Mouse (Mus musculus) layer of hippocampus, adult 2 months (tissue): ENCODE measurements around the gene Ushbp1. TPM values are rescaled to one million over a fixed set of nuclear protein-coding genes. Genes with fewer than 3 reads are reported as not detected.

Experiments used
- total RNA-seq, 2 experiments: library from RNA; stranded (reverse); gene quantifications; 2 replicates each; pipeline ENCODE4 v1.2.3; 2021

The Ushbp1 gene
- total RNA-seq, 2 experiments from 2014 or later = 3.3 to 4.3 TPM

Other genes starting within 250 kb of the Ushbp1 start
- gene Myo9b, start 123.1 kb downstream of the Ushbp1 start, total RNA-seq = 10 to 100 TPM; 33.7 to 33.8 TPM
- gene Haus8, start 122.9 kb downstream of the Ushbp1 start, total RNA-seq = 1 to 10 TPM; 7.0 to 9.4 TPM
- gene Use1, start 29.0 kb downstream of the Ushbp1 start, total RNA-seq = 100 to 1,000 TPM; 107 to 117 TPM
- gene Ocel1, start 24.5 kb downstream of the Ushbp1 start, total RNA-seq = 10 to 100 TPM; 15.4 to 15.9 TPM
- 10 to 100 TPM; 41.9 TPM for gene Nr2f6, start 13.8 kb downstream of the Ushbp1 start, total RNA-seq
- 100 to 1,000 TPM in 1 of 2 experiments, 10 to 100 TPM in 1; 98.3 to 102 TPM for gene Babam1, start 1.1 kb upstream of the Ushbp1 start, total RNA-seq
- gene Ankle1, start 10.2 kb upstream of the Ushbp1 start, total RNA-seq = under 1 TPM; 0.67 to 0.88 TPM
- gene Abhd8, start 67.9 kb upstream of the Ushbp1 start, total RNA-seq = 100 to 1,000 TPM; 260 to 270 TPM
- 10 to 100 TPM; 39.7 to 45.4 TPM for gene Mrpl34, start 69.2 kb upstream of the Ushbp1 start, total RNA-seq
- gene Dda1, start 73.4 kb upstream of the Ushbp1 start, total RNA-seq = 10 to 100 TPM; 83.2 to 89.7 TPM
- gene Ano8, start 90.2 kb upstream of the Ushbp1 start, total RNA-seq = 10 to 100 TPM; 52.9 to 55.3 TPM
- gene Gtpbp3, start 92.3 kb upstream of the Ushbp1 start, total RNA-seq = 10 to 100 TPM; 28.7 to 32.1 TPM
- gene Plvap, start 116.0 kb upstream of the Ushbp1 start, total RNA-seq = 1 to 10 TPM; 7.3 to 7.7 TPM
- not detected for gene Ccdc194, start 129.9 kb upstream of the Ushbp1 start, total RNA-seq
- gene Bst2, start 141.7 kb upstream of the Ushbp1 start, total RNA-seq = 1 to 10 TPM; 3.4 to 5.0 TPM
- 10 to 100 TPM; 33.8 to 34.9 TPM for gene Mvb12a, start 147.1 kb upstream of the Ushbp1 start, total RNA-seq
- gene Tmem221, start 163.1 kb upstream of the Ushbp1 start, total RNA-seq = under 1 TPM; 0.22 to 0.31 TPM
- not detected for gene Nxnl1, start 170.8 kb upstream of the Ushbp1 start, total RNA-seq
- 100 to 1,000 TPM; 125 to 126 TPM for gene Slc27a1, start 173.1 kb upstream of the Ushbp1 start, total RNA-seq
- gene Pgls, start 196.4 kb upstream of the Ushbp1 start, total RNA-seq = 10 to 100 TPM; 27.5 to 34.4 TPM
- 1 to 10 TPM; 3.8 TPM for gene Fam129c, start 201.8 kb upstream of the Ushbp1 start, total RNA-seq
- 10 to 100 TPM; 52.4 to 60.1 TPM for gene Colgalt1, start 215.2 kb upstream of the Ushbp1 start, total RNA-seq